24 mouse cellular contexts compared by ENCODE assay signal in genomic region chr16:31415885-31416450, GRCm38 (mm10). TPM values are rescaled to one million over a fixed set of nuclear protein-coding genes. Genes with fewer than 3 reads are reported as not detected.
DNase-seq lines count a peak whose midpoint lies in the region; ATAC-seq and TF ChIP-seq lines count a peak whose summit lies in the region.
"Had no signal": no experiment of that assay in that cellular context is flagged by ENCODE, and none has a peak within 500 bp of the region (broad histone marks: within the 10 kb centered on the region; RNA-seq: fewer than 3 reads in every experiment).

No protein-coding gene starts in this region.

- H3K4me2 ChIP-seq in intestine, embryonic 15.5 days (replicated peaks): no peak overlapping the region
- no peak overlapping the region; the same call in 1 of the 2 replicates for H3K4me2 ChIP-seq in intestine, postnatal 0 days (replicated peaks; ENCODE audit: low read depth)
- no peak overlapping the region for H3K4me2 ChIP-seq in stomach, embryonic 16.5 days (ENCODE audit: low read depth, low read length)
- H3K4me2 ChIP-seq: embryonic facial prominence, embryonic 12.5 days; embryonic facial prominence, embryonic 15.5 days; forebrain, embryonic 13.5 days; heart, embryonic 13.5 days; hindbrain, embryonic 12.5 days; hindbrain, embryonic 15.5 days had no signal

- H3K27me3 ChIP-seq in heart, embryonic 10.5 days (ENCODE audit: insufficient read depth, poor library complexity, severe bottlenecking): no peaks in the 10 kb centered on the region
- no peaks in the 10 kb centered on the region for H3K27me3 ChIP-seq in intestine, embryonic 15.5 days (replicated peaks)
- H3K27me3 ChIP-seq in intestine, postnatal 0 days (replicated peaks; ENCODE audit: control insufficient read depth, insufficient read depth, low read length): no peaks in the 10 kb centered on the region
- no peaks in the 10 kb centered on the region for H3K27me3 ChIP-seq in stomach, embryonic 16.5 days (ENCODE audit: control insufficient read depth, insufficient read depth, low read length)
- H3K27me3 ChIP-seq: embryonic facial prominence, embryonic 12.5 days; embryonic facial prominence, embryonic 15.5 days; forebrain, embryonic 13.5 days; heart, embryonic 13.5 days; hindbrain, embryonic 12.5 days; hindbrain, embryonic 15.5 days had no signal

- H3K27ac ChIP-seq in heart, embryonic 10.5 days: no peak overlapping the region
- H3K27ac ChIP-seq in intestine, embryonic 15.5 days: no peak overlapping the region
- H3K27ac ChIP-seq in intestine, postnatal 0 days (ENCODE audit: low read depth, low read length): no peak overlapping the region
- H3K27ac ChIP-seq in stomach, embryonic 16.5 days (ENCODE audit: low read length): peak overlapping the region; percentile 66; the same call in 1 of the 2 replicates
- H3K27ac ChIP-seq: embryonic facial prominence, embryonic 12.5 days; embryonic facial prominence, embryonic 15.5 days; forebrain, embryonic 13.5 days; heart, embryonic 13.5 days; hindbrain, embryonic 12.5 days; hindbrain, embryonic 15.5 days had no signal

- no peak for TF ChIP-seq CTCF in intestine, postnatal 0 days (IDR thresholded peaks at IDR 0.05; ENCODE audit: low read depth)

- H3K36me3 ChIP-seq in heart, embryonic 10.5 days: no peaks in the 10 kb centered on the region
- H3K36me3 ChIP-seq in intestine, embryonic 15.5 days: no peaks in the 10 kb centered on the region
- H3K36me3 ChIP-seq in intestine, postnatal 0 days (ENCODE audit: control insufficient read depth, insufficient read depth): no peaks in the 10 kb centered on the region
- no peaks in the 10 kb centered on the region for H3K36me3 ChIP-seq in stomach, embryonic 16.5 days (ENCODE audit: control insufficient read depth, insufficient read depth, low read length)
- H3K36me3 ChIP-seq: embryonic facial prominence, embryonic 12.5 days; embryonic facial prominence, embryonic 15.5 days; heart, embryonic 13.5 days; hindbrain, embryonic 12.5 days; hindbrain, embryonic 15.5 days had no signal

- H3K9me3 ChIP-seq in heart, embryonic 10.5 days: no peaks in the 10 kb centered on the region
- H3K9me3 ChIP-seq in intestine, embryonic 15.5 days: no peaks in the 10 kb centered on the region
- H3K9me3 ChIP-seq in intestine, postnatal 0 days (ENCODE audit: control insufficient read depth): no peaks in the 10 kb centered on the region
- no peaks in the 10 kb centered on the region for H3K9me3 ChIP-seq in stomach, embryonic 16.5 days (replicated peaks; ENCODE audit: control insufficient read depth, low read length)
- H3K9me3 ChIP-seq: embryonic facial prominence, embryonic 12.5 days; embryonic facial prominence, embryonic 15.5 days; forebrain, embryonic 13.5 days; heart, embryonic 13.5 days; hindbrain, embryonic 12.5 days; hindbrain, embryonic 15.5 days had no signal

- peak; percentile 55; the same call in 1 of the 2 replicates for ATAC-seq in intestine, embryonic 15.5 days
- ATAC-seq in intestine, postnatal 0 days: peak; percentile 67
- ATAC-seq in stomach, embryonic 16.5 days (ENCODE audit: insufficient read depth, low FRiP score): peak; percentile 70
- ATAC-seq: activated CD4-positive, CD25-positive, alpha-beta regulatory T cell, adult 4 months; CD4-positive, CD25-positive, alpha-beta regulatory T cell, adult 4 months; forebrain, embryonic 13.5 days; forebrain, embryonic 16.5 days had no signal

- no peaks in the 10 kb centered on the region for H3K4me1 ChIP-seq in heart, embryonic 10.5 days
- H3K4me1 ChIP-seq in intestine, embryonic 15.5 days (replicated peaks): 0 out of 2 replicates have a peak, but pooled peaks cover 4% of the 10 kb centered on the region
- H3K4me1 ChIP-seq in intestine, postnatal 0 days (replicated peaks; ENCODE audit: control insufficient read depth, insufficient read depth, low read length): no peaks in the 10 kb centered on the region
- H3K4me1 ChIP-seq in stomach, embryonic 16.5 days (ENCODE audit: control insufficient read depth, insufficient read depth, low read length): 0 out of 2 replicates have a peak, but pooled peaks cover 3% of the 10 kb centered on the region
- H3K4me1 ChIP-seq: embryonic facial prominence, embryonic 12.5 days; forebrain, embryonic 13.5 days; heart, embryonic 13.5 days; hindbrain, embryonic 12.5 days; hindbrain, embryonic 15.5 days had no signal

- WGBS in heart, embryonic 10.5 days: 52% methylated on average over 9 of the region's 9 CpGs
- 46% methylated on average over 9 of the region's 9 CpGs for WGBS in intestine, embryonic 15.5 days
- 23% methylated on average over 9 of the region's 9 CpGs for WGBS in intestine, postnatal 0 days
- 34% methylated on average over 9 of the region's 9 CpGs for WGBS in stomach, embryonic 16.5 days

- DNase-seq in heart, embryonic 10.5 days (ENCODE audit: low spot score): peak; percentile 66
- no peak for DNase-seq in heart, adult 18-20 months
- DNase-seq in right cerebral cortex, postnatal 14 days: no peak
- no peak for DNase-seq in ovary, postnatal 10 days (ENCODE audit: low spot score)
- DNase-seq in spleen, postnatal 4 days (ENCODE audit: low spot score in 2 of 2): no peak
- DNase-seq: adrenal gland, adult 8-10 months; adrenal gland, postnatal 36 days; cerebellum, adult 18-20 months; cerebellum, adult 9-10 months; cerebellum, postnatal 14 days; gastrocnemius, postnatal 10 days; gastrocnemius, postnatal 36 days had no signal

- no peak overlapping the region for H3K9ac ChIP-seq in intestine, embryonic 15.5 days
- no peak overlapping the region for H3K9ac ChIP-seq in intestine, postnatal 0 days (ENCODE audit: low read depth, low read length)
- H3K9ac ChIP-seq in stomach, embryonic 16.5 days (ENCODE audit: low read length): no peak overlapping the region
- H3K9ac ChIP-seq: embryonic facial prominence, embryonic 12.5 days; embryonic facial prominence, embryonic 15.5 days; forebrain, embryonic 13.5 days; heart, embryonic 13.5 days; hindbrain, embryonic 12.5 days; hindbrain, embryonic 15.5 days had no signal

- H3K4me3 ChIP-seq in heart, embryonic 10.5 days: no peak overlapping the region
- H3K4me3 ChIP-seq in intestine, embryonic 15.5 days (replicated peaks): no peak overlapping the region
- H3K4me3 ChIP-seq in intestine, postnatal 0 days (ENCODE audit: low read depth, low read length): no peak overlapping the region
- no peak overlapping the region for H3K4me3 ChIP-seq in stomach, embryonic 16.5 days (replicated peaks; ENCODE audit: low read length)
- H3K4me3 ChIP-seq: embryonic facial prominence, embryonic 12.5 days; embryonic facial prominence, embryonic 15.5 days; forebrain, embryonic 13.5 days; heart, embryonic 13.5 days; hindbrain, embryonic 12.5 days; hindbrain, embryonic 15.5 days had no signal

RNA-seq across cellular contexts. Expression of gene Bdh1, which starts 6.1 kb away (rescaled TPM):
- polyA plus RNA-seq in heart, embryonic 10.5 days (2016; fragmentation: Nextera tagmentation; extraction: Ambion mirVana): 10.7 and 13.8 TPM in 2 replicates
- 100 to 1,000 TPM; 240 to 275 TPM for total RNA-seq in heart, adult 18-20 months (2021)
- 174 and 190 TPM in 2 replicates for polyA plus RNA-seq in intestine, embryonic 15.5 days (2015; fragmentation: Nextera tagmentation; extraction: Ambion mirVana)
- 327 and 338 TPM in 2 replicates for polyA plus RNA-seq in intestine, postnatal 0 days (2015; fragmentation: Nextera tagmentation; extraction: Ambion mirVana)
- 82.0 and 98.2 TPM in 2 replicates for polyA plus RNA-seq in stomach, embryonic 16.5 days (2015; fragmentation: Nextera tagmentation; extraction: Ambion mirVana)
